Mouse (Mus musculus) heart, postnatal 0 days (tissue): ENCODE results near the gene Arl5a. TPM values are rescaled to one million over a fixed set of nuclear protein-coding genes. Genes with fewer than 3 reads are reported as not detected.

Experiments used
- ATAC-seq: fragments of 200-750 bp; cut with Nextera tagmentation; 2 replicates; pipeline ENCODE4 v1.8.0; 2017; ENCODE audit warnings: low read depth, moderate number of reproducible peaks, moderate library complexity; ENCODE audit not compliant: insufficient read depth
- DNase-seq: peaks from one replicate; pipeline ENCODE4 v3.0.0-alpha.2; 2016; ENCODE audit warnings: low spot score
- H3K27ac ChIP-seq: fragments of 300-500 bp; sonication (generic); 2 replicates; pipeline ENCODE4 v1.5.1; 2014; ENCODE audit warnings: low read depth, mild to moderate bottlenecking
- H3K27me3 ChIP-seq: fragments of 300-500 bp; sonication (generic); 2 replicates; pipeline ENCODE4 v1.6.1; 2014; ENCODE audit warnings: low read length, mixed read lengths; ENCODE audit not compliant: control insufficient read depth, insufficient read depth
- H3K36me3 ChIP-seq: fragments of 300-500 bp; sonication (generic); replicated peaks from 2 replicates; pipeline ENCODE4 v1.6.1; 2014; ENCODE audit warnings: low read length, mixed read lengths; ENCODE audit not compliant: control insufficient read depth, insufficient read depth
- H3K4me1 ChIP-seq: fragments of 300-500 bp; sonication (generic); 2 replicates; pipeline ENCODE4 v1.6.1; 2014; ENCODE audit warnings: antibody characterized with exemption; ENCODE audit not compliant: control insufficient read depth, insufficient read depth
- H3K4me2 ChIP-seq: fragments of 300-500 bp; sonication (generic); 2 replicates; pipeline ENCODE4 v1.6.1; 2014; ENCODE audit warnings: low read depth, mild to moderate bottlenecking, low read length, moderate library complexity
- H3K4me3 ChIP-seq: fragments of 300-500 bp; sonication (generic); 2 replicates; pipeline ENCODE4 v1.5.1; 2014; ENCODE audit warnings: low read depth, low read length
- H3K9ac ChIP-seq: fragments of 300-500 bp; sonication (generic); replicated peaks from 2 replicates; pipeline ENCODE4 v1.6.1; 2014; ENCODE audit warnings: low read depth, low read length, mixed read lengths
- H3K9me3 ChIP-seq: fragments of 300-500 bp; sonication (generic); replicated peaks from 2 replicates; pipeline ENCODE4 v1.6.1; 2016; ENCODE audit warnings: low read length; ENCODE audit not compliant: control insufficient read depth
- CTCF ChIP-seq: IDR thresholded peaks from 2 replicates; pipeline ENCODE4 v1.5.1; 2016; ENCODE audit warnings: antibody characterized with exemption, control low read depth, low read depth
- EP300 ChIP-seq: IDR thresholded peaks from 2 replicates; pipeline ENCODE4 v1.6.1; 2016; ENCODE audit warnings: antibody characterized with exemption, low read depth
- WGBS: fragments of 180-500 bp; shearing (Covaris S2); extraction: QIAGEN DNeasy Blood & Tissue Kit; methylation state at CpG from one replicate; pipeline ENCODE4 v1.1.7; 2014; 5-methylcytosine and 5-hydroxymethylcytosine counted together
- polyA plus RNA-seq: library from polyadenylated mRNA; unstranded; fragments of >200 nt; fragmentation: Nextera tagmentation; extraction: Ambion mirVana; gene quantifications from 2 replicates; pipeline ENCODE4 v1.2.1, GENCODE M21; 2015
- total RNA-seq: library from RNA; depleted of rRNA; stranded (reverse); fragments of >200 nt; gene quantifications from 2 replicates; pipeline ENCODE4 v1.2.3, GENCODE M21; 2014; ENCODE audit warnings: low replicate concordance

Arl5a gene
- total and polyA plus RNA-seq, 2 experiments from 2014 or later, result 26.2 to 57.5 TPM

DNA sequence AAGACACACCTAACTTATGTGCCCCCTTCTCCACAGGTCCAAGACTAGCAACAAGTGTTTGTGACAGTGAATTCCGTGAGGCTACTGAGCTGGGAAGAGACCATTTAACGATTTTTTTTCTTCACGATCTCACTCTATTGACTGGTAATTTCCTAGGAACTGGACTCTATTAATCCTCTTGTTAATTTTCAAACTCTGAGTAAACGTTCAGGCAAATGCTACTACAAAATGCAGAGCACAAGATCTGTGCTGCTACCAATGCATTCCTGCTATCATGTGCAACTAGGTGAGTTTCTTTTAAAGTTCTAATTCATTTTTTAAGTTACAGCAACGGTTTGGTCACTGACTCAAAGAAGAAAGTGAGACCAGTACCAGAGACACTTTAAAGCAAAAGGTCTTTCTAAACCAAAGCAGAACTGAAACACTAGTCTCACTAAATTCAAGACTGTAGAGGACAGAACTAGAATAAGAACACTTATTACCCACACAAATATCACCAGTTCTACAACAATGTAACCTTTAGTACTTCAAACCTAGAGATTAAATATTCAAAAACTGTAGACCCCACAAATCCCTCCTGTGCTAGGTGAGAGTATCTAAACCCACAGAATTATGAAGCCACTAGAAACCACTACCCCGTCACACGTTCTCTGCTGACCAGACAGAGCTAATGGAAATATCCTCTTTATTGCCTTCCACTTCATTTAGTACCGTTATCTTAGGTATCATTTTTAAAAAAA is 1.7 kb downstream of the Arl5a start:
- Histone ChIP-seq H3K27ac (peak overlapping the region; percentile 94), H3K4me1 (peaks cover 36% of the 10 kb centered on the region), H3K36me3 (no peaks in the 10 kb centered on the region), H3K27me3 (no peaks in the 10 kb centered on the region), H3K4me2 (peak overlapping the region; percentile 69), H3K9me3 (no peaks in the 10 kb centered on the region), H3K4me3 (peak overlapping the region; percentile 99), H3K9ac (peak overlapping the region; percentile 98)
- TF ChIP-seq EP300 (no peak), CTCF (no peak)
- WGBS, result 31% methylated on average over 8 of the region's 8 CpGs
- DNase-seq (no peak), ATAC-seq (no peak)

DNA sequence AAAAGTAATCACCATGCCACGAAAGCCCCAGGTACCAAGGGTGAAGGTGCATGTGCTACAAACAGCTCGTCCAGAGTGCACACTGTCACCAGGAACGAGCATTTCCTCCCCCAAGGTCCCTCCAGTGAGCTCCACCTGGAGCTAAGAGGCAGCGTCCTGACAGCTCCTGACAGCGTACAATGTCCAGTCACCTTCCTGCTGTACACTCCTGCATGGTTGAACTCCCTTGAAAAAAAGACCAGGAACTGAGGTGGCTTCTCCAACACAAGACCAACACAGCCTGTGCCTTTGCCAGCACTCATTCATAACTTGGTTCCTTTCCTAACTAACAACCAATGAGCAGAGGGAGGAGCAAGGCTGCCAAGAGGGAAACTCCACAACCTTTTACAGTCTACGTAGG is 3.5 kb downstream of the Arl5a start:
- DNase-seq (no peak), ATAC-seq (no peak)
- H3K27ac ChIP-seq, result peak overlapping the region; percentile 94; the same call in 1 of the 2 replicates
- H3K9me3 ChIP-seq, result no peaks in the 10 kb centered on the region
- H3K9ac ChIP-seq, result no peak overlapping the region
- WGBS, result 24% methylated on average over 6 of the region's 6 CpGs
- TF ChIP-seq EP300 (no peak), CTCF (no peak)
- H3K36me3 ChIP-seq, result peaks cover 3% of the 10 kb centered on the region
- H3K4me1 ChIP-seq, result peaks cover 36% of the 10 kb centered on the region
- peak overlapping the region; percentile 69 for H3K4me2 ChIP-seq
- no peaks in the 10 kb centered on the region for H3K27me3 ChIP-seq
- H3K4me3 ChIP-seq, result peak overlapping the region; percentile 5; the same call in 1 of the 2 replicates

DNA sequence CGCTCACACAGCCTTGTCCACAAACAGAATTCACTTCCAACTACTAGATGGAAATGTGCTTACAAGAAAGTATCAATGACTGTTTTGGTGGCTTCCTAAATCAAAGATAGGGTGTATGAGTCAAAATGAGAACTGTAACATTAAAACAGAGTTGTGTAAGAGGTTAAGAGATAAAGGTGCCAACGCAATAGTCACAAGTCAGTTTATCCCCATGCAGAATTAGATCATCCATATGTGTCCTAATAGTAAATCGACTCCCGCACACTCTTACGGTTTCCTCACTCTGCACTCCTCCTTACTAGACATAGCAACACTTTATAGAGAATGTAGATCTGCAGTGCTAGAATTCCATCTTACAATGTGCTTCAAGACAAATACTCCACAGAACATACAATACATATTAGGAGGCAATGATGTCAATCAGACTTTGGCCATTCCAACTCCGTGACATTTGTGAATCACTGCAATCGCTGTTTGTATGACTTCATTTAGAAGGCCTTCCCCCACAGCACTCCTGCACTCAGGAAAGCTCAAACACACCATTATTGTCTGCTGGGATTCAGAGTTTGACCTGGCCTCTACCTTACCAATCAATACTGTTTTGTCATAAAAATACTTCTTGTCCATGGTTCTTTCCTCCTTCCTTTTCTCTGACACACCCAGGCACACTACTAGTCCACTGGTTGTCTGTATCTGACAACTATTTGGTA is 4.5 kb downstream of the Arl5a start:
- H3K4me1 ChIP-seq, result peaks cover 36% of the 10 kb centered on the region

DNA sequence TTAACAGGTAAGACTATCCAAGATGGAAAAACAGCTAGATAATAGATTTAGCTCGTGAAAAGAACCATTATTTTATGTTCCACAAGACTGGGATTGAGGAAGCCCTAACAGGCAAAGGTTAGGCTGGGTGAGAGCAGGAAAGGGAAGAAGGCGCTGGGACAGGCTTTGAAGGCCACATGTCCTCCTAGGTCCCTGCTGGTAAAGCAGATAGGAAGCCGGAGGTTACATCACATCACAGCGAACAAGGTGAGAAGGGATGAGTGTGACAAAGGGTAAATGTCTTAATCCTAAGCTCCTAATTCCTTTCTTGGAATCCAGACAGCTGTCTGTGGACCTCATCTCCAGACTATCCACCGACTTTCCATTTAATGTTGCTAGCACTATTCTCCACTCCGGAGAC is 5.4 kb downstream of the Arl5a start:
- ATAC-seq (no peak), DNase-seq (no peak)
- H3K27me3 ChIP-seq, result no peaks in the 10 kb centered on the region
- no peak overlapping the region for H3K4me3 ChIP-seq
- H3K9ac ChIP-seq, result no peak overlapping the region; the same call in 1 of the 2 replicates
- peaks cover 36% of the 10 kb centered on the region for H3K4me1 ChIP-seq
- H3K36me3 ChIP-seq, result peaks cover 14% of the 10 kb centered on the region
- H3K27ac ChIP-seq, result no peak overlapping the region
- TF ChIP-seq CTCF, result no peak
- no peak for TF ChIP-seq EP300
- no peak overlapping the region for H3K4me2 ChIP-seq
- H3K9me3 ChIP-seq, result no peaks in the 10 kb centered on the region
- 44% methylated on average over 6 of the region's 6 CpGs for WGBS

More for the DNA sequence above, 4.5 kb downstream of the Arl5a start:
- ATAC-seq (no peak), DNase-seq (no peak)
- H3K27me3 ChIP-seq, result no peaks in the 10 kb centered on the region
- peaks cover 14% of the 10 kb centered on the region for H3K36me3 ChIP-seq
- H3K9me3 ChIP-seq, result no peaks in the 10 kb centered on the region
- WGBS, result 60% methylated on average over 7 of the region's 7 CpGs
- H3K4me2 ChIP-seq, result no peak overlapping the region
- no peak overlapping the region for H3K9ac ChIP-seq
- H3K4me3 ChIP-seq, result no peak overlapping the region
- no peak overlapping the region for H3K27ac ChIP-seq
- TF ChIP-seq CTCF, result no peak
- TF ChIP-seq EP300, result no peak

DNA sequence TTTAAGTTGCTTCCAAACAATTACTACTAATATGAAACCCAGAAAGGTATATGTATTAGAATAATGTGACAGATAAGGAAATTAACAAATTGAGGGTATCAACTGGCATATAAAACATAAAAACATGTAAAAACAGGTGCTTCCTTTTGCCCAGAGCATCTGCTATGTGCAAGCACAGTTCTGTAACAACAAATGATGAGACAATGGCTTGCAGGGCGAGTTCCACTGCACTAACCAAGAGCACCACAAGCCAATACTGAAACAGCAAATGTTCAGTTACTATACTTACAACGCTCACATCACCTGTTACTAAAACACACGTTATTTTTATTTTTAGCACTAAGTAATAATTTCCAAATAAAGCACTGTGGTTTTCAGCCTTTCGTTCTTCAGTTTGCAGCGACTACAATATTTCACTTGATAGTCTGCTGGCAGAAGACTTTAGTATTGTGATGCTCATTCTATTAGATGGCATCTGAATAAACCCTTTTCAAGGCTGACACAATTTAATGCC is 12.1 kb downstream of the Arl5a start:
- no peak overlapping the region for H3K4me3 ChIP-seq
- no peak overlapping the region for H3K9ac ChIP-seq
- no peak overlapping the region for H3K27ac ChIP-seq
- WGBS, result 84% methylated on average over 5 of the region's 5 CpGs
- peaks cover 46% of the 10 kb centered on the region for H3K36me3 ChIP-seq
- no peak overlapping the region for H3K4me2 ChIP-seq
- peaks cover 15% of the 10 kb centered on the region for H3K9me3 ChIP-seq
- H3K27me3 ChIP-seq, result no peaks in the 10 kb centered on the region
- DNase-seq (no peak), ATAC-seq (no peak)
- no peaks in the 10 kb centered on the region for H3K4me1 ChIP-seq
- TF ChIP-seq EP300 (no peak), CTCF (no peak)
